Mouse (Mus musculus): ENCODE measurements at regions not wholly inside any gene's neighbourhood (a gene's known extent, or its start where the extent isn't known, plus 50 kb on each side); places are given as distances from the start of the nearest gene placed in this dataset.

DNA sequence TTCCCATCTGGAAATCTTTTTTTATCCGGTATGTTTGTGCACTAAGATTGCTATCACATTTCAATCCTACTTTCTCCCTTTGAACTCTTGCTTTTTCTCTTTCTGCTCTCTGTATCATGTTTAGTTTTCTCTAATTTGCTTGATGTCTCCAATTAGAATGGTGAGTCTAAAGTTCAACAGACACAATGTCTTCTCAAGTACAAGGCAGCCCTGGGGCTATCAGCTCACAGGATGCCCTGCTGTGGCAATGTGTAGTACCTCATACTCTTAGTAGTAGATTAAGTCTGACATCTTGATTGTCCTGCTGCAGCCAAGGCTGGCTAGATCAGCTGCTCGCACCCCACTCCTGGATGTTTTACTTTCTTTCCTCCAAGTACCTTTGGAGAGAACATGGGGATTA is 186.4 kb downstream of the Irs2 start:
- DNase-seq, result no peak

DNA sequence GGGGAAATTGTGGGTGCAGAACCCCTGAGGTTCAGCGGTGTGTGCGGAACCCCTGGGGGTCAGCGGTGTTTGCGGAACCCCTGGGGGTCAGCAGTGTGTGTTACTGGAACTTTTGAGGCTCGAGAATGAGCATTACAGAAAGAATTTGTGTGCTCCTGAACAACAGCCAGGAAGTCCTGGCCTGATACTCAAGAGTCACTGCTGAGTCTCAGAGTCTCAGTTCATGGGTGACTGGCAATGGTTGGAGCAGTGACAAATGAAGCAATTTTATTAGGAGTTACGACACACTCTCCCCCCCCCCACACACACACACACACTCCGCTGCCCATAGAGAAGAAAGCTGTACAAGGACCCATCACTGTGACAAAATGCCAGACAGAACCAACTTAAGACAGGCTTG is 193.8 kb downstream of the Irs2 start:
- no peak for DNase-seq

DNA sequence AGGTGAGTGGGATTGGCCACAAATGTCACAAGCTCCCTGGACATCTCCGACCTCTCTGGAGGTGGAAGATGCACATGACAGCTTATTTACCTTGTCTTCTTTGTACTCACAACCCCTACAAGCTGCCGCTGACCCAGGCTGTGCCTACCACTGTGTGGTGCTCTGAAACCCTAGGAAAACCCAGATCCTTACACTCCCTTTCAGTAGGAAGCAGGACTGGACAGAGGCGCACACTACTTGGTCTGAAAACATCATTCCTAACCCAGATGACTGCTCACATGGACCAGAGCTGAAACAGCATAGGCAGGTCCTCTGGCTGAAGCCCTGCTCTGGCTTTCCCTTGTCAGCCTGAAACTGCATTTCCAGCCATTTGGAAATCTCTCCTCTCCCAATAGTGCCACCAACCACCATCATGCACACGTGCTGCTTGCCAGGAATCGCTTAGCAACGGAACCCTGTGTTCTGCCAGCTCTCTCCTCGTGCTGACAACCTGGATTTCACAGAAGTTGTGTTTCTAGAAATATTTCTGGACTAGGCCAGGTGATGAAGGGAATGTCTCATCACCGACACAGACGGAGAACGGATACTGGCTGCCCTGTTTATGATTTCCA is 196.1 kb downstream of the Irs2 start:
- DNase-seq, result no peak

DNA sequence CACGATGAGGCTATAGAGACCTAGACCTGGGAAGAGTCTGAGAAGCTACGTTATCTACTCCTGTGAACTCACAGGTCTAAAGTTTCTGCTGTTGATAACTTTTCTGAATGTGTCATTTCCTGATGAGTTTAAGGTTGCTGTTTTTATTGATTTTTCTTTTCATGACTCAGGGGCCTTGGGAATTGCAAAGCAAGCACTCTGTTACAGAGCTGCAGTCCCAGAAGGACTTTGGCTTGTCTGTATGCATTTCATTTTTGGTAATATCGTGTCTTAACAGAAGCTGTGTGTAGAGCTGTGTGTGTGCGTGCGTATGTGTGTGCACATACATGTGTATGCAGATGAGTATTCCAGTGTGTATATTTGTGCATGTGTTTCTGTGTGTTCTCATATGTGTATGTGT is 201.2 kb downstream of the Irs2 start:
- no peak for DNase-seq

DNA sequence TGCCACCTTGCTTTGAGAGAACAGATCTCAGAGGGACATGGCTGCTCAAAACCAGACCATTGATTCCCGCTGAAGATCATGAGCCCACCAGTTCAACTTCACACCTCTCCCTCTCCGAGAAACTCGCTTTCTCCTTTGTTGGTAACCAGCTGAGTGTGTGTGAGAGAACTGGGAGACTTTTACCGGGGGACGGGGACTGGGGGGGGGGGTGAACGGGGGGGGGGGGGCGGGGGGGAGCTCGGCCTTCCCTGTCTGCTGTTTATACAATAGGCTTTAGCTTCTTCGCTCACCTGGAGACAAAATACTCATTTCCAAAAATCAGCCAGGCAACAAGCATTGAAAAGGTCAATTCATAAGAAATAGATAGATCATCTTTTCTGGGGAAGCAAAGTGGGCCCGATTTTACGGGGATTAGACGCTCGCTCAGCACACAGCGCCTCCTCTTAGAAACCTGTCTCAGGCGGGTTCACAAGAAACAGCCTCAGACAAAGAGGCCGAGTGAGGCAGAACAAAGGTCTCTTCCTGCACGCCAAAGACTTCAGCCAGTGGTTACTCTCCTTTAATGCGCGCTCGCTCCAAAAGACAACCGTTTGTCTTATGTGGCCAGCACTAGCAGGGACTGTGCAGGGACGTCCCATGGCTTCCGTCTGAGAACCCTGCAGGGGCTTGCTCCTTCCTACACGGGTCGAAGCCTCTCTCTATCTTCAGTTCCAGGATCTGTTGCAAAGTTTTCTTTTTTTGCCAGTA is 202.7 kb downstream of the Irs2 start:
- DNase-seq, result no peak

DNA sequence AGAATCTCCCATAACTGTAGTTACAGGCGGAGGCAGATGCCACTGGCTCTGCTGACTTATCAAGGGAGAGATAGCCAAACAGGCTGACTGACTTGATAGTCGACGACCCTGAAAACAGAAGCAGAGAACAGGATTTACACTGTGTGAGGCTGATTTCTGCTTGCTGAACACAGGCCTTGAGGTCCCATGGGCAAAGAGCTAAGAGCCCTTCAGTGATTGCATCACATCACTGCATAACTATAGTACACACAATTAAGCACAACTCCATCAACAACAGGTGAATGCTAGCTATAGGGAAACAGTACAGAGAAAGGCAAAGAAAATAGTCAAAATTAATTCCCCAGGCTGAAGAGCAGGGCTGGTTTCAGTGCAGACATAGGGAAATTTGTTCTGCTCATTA is 203.3 kb downstream of the Irs2 start:
- no peak for DNase-seq

DNA sequence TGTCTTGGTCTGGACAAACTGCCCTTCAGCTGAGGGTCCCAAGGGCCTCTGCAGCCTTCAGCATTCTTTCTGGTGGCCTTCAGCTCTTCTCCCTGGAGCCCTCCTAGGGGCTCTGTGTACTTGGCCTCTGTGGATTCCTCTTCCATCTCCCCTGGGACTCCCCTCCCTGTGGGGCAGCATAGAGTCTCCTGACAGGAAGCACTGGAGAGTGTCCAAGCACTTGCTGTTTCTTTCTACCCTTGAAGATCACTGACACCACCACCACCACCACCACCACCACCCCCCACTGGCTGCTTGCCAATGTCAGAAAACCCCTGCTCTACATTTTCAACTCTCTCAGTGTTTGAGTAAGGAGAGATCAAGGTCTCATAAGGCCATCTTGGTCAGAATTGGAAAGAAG is 206.3 kb downstream of the Irs2 start:
- DNase-seq, result no peak

DNA sequence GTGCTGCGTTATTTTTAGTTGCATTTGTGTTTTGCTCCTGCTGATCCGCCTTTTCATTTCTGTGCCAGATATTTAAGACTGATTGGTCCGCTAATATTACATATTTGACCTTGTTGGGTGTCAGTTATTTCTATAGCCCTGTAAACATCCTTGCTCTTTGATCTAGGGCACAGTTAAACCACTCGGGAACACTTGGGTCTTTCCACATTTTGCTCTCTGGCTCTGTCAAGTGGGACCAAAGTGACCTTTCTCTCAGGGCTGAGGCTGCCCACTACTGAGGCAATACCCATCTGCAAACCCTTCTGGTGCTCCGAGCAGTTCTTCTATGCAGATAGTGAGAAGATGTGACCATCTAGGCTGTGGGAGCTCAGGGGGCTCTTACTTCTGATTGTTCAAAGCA is 206.7 kb downstream of the Irs2 start:
- no peak for DNase-seq

DNA sequence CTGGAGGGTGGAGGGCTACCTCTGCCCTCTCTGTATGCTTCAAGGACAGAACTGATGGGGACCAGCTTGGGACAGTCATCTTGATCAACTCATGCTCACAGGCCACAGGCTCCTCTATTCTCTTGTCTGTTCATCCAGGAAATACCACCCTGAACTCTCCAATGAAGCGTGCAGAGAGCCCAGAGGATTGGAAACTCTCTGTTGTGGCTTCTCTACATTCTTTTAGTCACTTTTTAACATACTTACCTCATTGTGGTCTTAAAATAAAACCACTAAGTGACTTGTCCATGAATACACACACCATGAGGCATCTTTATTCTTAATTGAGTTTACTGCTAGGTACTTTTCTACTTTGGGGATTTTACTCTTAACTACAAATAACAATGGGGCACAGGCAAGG is 209.8 kb downstream of the Irs2 start:
- no peak for DNase-seq

DNA sequence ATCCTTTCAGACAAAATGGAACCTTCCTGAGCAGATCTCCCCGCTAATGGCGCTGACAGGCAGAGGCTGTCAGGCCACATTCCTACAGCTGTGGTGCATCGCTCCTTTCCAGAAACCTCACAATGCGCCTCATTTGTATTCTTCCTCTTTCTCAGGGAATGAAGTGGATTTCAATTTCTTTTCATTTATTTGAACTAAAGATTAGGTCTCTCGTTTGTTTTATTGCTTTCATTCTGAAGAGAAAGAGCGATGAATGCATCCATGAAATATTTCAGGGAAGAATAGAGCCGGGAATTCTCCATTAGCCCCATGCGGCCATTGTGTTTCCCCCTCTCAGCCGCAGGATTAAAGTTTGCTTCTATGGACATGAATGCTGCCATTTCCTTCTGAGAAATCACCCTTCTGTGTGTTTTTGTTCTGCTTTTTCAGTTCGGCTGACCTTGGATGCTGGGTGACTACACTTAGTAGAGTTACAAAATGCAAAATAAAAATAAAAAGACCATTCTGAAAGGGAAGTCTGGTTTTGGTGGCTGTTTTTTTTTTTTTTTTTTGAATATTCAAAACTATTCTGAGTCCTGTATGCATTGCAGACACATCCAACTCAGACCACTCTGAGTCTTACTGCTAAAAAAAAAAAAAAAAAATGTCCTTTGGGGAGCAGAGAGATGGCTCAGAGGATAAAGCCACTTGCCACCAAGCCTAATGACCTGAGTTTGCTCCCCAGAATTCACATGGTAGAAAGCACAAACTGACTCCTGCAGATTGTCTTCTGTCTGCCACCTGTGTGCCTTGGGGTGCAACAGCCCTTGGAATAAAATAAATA is 213.7 kb downstream of the Irs2 start:
- no peak for DNase-seq

DNA sequence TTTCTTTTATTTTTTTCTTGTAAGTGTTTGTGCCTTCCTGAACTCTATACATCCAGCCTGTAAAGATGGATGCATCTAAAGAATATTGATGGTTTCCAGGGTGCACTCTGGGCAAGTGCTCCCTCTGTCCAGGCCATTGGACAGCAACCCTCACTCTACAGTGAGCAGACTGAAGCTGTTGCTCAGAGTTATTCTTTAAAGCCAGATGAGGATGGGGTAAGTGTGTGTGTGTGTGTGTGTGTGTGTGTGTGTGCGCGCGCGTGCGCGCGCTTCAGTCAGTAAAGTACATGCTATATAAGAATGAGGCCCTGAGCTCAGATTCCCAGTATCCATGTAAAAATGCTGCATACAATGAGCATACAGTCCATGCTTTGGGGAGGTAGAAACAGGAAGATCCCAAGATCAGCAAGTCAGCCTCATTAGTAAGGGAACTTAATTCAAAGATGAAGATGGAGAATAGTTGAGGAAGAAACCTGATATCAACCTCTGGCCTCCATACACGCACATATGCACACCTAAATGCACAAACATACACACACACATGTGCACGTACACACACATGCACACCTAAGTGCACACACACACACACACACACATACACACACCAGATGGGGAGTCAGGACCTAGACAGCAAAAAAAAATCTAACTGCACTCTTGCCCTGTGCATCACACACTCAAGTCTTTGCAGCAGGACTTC is 214.4 kb downstream of the Irs2 start:
- DNase-seq, result no peak

DNA sequence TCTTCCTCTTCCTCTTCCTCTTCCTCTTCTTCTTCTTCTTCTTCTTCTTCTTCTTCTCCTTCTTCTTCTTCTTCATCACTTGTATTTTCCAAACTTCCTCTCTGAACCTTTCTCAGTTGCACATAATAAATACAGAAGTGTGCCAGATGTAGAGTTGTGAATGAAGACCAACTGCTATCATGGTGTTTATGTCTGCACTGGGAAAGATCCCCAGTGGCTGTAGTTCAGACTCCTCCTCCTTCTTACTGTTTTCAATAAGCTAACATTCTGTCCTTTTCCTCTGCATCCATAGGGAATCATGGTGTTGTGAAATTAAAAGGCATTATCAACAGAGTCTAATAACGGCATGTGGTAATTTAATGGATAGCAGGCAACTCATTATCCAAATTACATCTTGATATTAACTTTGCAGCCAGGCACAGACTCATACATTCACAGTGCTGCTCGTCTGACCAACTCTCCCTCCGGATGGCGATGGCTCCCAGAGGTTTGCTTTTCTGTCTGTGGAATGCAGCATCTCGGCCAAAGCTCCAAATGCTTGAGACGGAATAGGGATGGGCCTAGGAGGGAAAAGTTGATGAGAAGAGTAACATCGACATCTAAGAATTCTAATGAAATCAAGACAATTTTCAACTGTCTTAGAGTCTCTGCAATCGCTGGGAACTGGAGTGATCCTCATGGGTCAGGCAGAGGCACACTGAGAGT is 219.6 kb downstream of the Irs2 start:
- DNase-seq, result no peak

DNA sequence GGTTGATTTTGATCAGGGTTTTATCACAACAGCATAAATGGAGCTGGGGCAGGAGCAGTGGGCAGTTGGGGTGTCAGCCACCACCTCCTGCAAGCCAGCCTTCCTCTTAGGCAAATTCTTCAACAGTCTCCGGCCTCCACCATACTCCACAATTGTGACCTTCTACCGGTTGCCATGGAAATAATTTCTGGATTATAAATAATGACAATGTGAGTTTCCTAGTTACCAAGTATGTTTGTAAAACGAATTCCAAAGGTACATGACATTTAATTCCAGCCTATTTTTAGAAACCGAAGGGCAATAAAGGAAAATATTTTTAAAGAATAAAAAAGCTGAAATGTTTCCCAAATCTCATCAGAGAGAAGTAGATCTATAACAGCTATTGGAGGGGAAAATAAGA is 222.5 kb downstream of the Irs2 start:
- no peak for DNase-seq

DNA sequence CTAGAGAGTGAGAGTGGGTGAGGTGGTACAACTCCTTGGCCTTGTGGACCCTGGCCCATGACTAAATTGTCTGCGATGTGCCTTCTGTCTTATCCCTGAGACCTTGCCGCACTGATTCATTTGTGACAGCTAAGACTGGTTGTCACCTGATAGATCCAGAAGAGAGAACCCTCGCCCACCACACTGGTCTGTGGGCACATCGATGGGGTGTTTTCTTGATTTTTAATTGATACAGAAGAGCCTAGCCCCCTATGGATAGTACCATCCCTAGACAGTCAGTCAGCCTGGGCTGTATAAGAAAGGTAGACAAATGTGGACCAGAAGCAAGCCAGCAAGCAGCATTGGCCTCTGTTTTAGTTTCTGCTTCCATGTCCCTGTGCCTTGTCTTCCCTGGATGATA is 222.9 kb downstream of the Irs2 start:
- no peak for DNase-seq

DNA sequence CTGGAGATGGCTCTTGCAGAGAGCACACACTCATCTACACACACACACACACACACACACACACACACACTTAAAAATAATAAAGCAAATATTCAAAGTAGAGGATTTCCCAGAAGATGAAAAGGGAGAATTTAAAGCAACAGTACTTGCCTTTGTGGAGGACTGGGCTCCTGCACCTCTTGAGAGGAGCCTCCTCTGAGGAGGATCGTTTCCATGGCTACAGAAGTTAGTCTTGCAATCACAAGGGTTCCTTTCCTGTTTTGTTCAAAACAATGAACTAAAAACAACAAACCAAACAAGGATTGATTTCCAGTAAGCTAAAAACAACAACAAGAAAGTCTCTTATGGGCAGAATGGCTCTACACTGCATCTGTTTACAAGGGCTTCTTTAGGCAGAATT is 223.8 kb downstream of the Irs2 start:
- no peak for DNase-seq

DNA sequence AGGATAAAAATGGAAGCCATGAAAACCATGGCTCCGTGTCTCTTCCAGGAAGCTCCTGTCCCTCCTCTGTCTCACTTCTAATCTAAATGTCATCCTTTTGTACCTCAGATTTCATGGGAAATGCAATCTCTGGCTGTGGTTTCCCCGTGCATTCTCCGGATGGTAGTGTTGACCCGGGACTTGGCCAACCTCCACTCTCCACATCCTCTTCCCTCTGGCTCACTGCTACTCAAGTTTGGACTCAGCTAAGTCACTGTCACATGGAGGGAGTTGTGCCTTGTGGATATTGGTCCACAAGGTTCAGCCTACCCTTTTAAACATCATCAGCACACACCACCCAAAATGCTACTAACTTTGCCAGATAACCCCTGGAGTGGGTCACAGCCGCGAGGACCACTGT is 226.4 kb downstream of the Irs2 start:
- no peak for DNase-seq

DNA sequence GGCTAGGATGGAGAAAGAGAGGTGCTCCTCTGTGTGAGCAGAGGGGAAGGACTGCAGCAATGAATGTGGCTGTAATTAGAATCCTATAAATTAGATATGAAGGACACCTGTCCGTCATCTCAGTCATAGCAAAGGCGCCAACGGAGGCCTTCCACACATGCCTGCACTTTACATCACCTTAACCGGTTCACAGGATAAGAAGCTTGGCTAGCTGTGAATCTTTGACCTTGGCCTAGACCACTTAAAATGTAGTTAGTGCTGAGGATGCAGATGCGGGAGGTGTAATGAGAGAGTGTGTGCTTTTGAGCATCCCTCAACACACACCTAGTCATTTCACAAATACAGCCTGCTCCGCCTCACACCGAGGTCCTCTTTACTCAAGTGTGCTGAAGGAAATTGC is 228.6 kb downstream of the Irs2 start:
- DNase-seq, result no peak

DNA sequence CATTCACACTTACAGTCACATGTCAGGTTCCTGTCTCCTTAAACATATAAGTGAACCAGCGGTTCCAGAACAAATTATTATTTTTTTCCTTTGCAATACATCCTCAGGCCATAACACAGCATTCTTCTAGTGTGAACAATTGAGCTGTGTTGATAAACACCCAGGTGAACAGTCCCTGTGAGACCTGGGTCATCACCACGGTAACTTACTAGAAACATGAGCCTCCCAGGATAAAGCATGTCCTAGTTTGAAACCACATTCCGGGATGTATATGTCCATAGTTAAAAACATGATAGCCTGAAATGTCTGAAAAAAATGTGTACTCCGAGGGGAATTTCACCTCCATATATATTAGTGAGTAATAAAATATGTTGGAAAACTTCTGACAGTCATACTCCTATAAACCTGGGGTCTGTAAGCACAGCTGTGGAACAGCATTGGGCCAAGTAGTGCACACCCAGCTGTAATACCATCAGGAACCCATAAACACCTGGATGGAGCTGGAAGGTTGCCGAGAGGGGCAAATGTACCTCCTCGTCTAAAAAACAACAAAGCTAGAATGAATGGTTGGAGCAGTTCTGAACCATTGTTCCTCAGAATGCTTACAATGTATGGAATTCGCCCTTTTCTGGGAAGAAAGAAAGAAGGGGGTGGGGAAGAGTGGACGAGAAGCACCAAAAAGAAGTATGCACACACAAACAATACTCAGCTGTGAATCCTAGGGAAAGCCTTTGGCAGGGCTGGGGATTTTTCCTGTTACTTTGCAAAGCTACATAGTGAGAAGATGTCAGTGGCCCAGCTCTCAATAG is 232.9 kb downstream of the Irs2 start:
- DNase-seq, result no peak

DNA sequence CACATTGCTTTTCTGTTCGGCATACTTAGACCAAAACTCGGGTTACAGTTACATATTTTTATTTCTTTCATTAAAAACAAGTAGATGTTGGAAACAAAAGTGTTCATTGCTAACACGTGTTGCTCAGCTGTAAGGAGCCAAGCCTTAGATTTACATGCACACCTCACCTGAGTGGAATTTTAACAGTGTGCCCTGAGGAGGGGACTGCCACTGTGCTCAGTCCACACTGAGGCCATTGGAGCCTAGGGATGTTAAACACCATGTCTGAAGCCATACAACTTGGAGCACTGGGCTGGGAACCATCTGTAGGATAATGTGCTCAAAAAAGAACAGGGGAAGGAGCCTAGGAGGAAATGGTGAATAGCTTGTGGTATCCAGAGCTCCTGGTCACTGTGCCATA is 233.5 kb downstream of the Irs2 start:
- DNase-seq, result no peak

DNA sequence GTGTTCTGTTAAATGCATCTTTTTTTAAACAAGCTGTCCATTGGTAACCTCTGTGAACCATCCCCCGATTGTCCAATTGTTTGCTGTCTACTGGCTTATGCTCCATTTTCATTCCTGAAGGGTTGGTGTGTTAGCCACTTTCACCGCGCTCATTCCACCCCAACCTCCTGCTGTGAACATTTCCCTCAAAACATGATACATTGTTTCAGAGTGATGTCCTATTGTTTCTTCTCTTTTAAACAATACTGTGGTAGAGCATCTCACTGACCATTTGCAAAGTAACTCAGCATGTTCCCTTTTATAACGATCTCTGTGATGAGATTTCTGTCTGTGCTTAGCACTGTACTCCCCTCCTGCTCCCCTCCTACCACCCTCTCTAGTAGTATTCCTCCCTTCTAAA is 240.1 kb downstream of the Irs2 start:
- no peak for DNase-seq

DNA sequence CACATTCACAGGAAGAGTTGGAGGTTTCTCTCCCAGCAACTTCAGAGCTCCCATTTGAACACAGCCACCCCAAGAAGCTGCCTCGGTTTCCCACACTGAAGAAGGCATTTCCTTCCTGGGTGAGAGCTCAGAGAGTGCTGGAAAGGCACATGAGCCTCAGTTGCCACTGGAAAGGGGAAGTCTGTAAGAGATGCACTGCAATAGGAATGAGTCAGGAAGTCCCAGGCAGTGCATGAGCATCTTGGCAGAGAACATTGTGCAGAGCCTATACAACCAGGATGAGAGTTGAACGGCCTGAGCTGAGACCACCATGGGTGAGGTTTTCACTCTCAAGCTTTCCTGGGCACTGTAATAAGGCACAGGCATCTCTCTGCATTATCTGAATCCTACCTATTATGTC is 244.4 kb downstream of the Irs2 start:
- DNase-seq, result no peak

DNA sequence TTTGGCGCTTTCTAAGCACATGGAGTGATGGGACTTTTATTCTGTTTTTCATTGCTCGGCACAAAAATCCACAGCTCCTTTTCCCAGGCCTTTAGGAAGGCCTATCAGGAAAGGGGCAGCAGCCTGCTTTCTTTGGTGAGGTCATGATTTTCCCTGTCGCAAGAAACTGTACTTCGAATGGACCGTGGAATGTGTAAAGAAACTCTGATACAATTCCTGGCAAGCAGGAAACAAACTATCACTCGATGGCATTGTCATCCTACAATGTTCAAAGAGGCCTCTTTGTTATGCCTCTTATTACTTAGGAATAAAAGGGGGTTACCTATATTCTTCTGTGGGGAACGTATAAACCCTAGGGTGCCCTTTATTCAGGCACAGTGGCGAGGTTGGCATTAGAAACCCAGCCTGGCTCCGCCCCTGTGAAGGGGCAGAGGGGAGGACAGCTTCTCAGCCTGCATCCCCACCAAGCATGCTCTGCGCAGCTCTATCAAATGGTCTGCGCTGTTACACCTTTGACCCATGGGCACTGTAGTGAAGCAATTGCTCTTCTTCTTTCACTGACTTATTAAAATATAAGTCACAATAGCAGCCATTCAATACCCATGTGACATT is 246.5 kb downstream of the Irs2 start:
- no peak for DNase-seq
